Mouse (Mus musculus) forebrain, embryonic 12.5 days (tissue): Measurements from ENCODE around the gene Fam169a. TPM values are rescaled to one million over a fixed set of nuclear protein-coding genes. Genes with fewer than 3 reads are reported as not detected.
"Not testable (repeated sequence)": the region's sequence is repeated elsewhere in the genome, so short reads cannot be mapped to it uniquely, and the experiment has no call there.

ENCODE experiments used
- ATAC-seq: fragments of 200-750 bp; cut with Nextera tagmentation; 2 replicates; pipeline ENCODE4 v1.8.0; 2017; ENCODE audit warnings: moderate TSS enrichment; ENCODE audit not compliant: low FRiP score
- H3K27ac ChIP-seq: fragments of 300-500 bp; sonication (generic); 2 replicates; pipeline ENCODE4 v1.5.1; 2016; ENCODE audit warnings: mild to moderate bottlenecking
- H3K27me3 ChIP-seq: fragments of 300-500 bp; sonication (generic); 2 replicates; pipeline ENCODE4 v1.6.1; 2016; ENCODE audit warnings: mild to moderate bottlenecking
- H3K36me3 ChIP-seq: fragments of 300-500 bp; sonication (generic); replicated peaks from 2 replicates; pipeline ENCODE4 v1.6.1; 2016; ENCODE audit warnings: mild to moderate bottlenecking
- H3K4me1 ChIP-seq: fragments of 300-500 bp; sonication (generic); 2 replicates; pipeline ENCODE4 v1.6.1; 2016
- H3K4me2 ChIP-seq: fragments of 300-500 bp; sonication (generic); 2 replicates; pipeline ENCODE4 v1.6.1; 2016; ENCODE audit warnings: mild to moderate bottlenecking, moderate library complexity
- H3K4me3 ChIP-seq: fragments of 300-500 bp; sonication (generic); replicated peaks from 2 replicates; pipeline ENCODE4 v1.5.1; 2016; ENCODE audit warnings: mild to moderate bottlenecking
- H3K9ac ChIP-seq: fragments of 300-500 bp; sonication (generic); 2 replicates; pipeline ENCODE4 v1.6.1; 2016; ENCODE audit warnings: mild to moderate bottlenecking
- H3K9me3 ChIP-seq: fragments of 300-500 bp; sonication (generic); 2 replicates; pipeline ENCODE4 v1.6.1; 2016
- WGBS: fragments of 180-500 bp; shearing (Covaris S2); methylation state at CpG from one replicate; pipeline ENCODE4 v1.1.7; 2016; 5-methylcytosine and 5-hydroxymethylcytosine counted together
- polyA plus RNA-seq: library from polyadenylated mRNA; unstranded; fragments of >200 nt; fragmentation: Nextera tagmentation; extraction: Ambion mirVana; gene quantifications from 2 replicates; pipeline ENCODE4 v1.2.1, GENCODE M21; 2016

Fam169a gene
- polyA plus RNA-seq, 1 experiment from 2014 or later, result 12.3 TPM

- Histone ChIP-seq H3K4me2 (no peak overlapping the region), H3K4me1 (peaks cover 12% of the 10 kb centered on the region), H3K27me3 (peaks cover 14% of the 10 kb centered on the region), H3K27ac (no peak overlapping the region), H3K9ac (no peak overlapping the region), H3K9me3 (no peaks in the 10 kb centered on the region), H3K36me3 (no peaks in the 10 kb centered on the region), H3K4me3 (no peak overlapping the region)
- ATAC-seq, result no peak
- 88% methylated on average over 2 of the region's 2 CpGs for WGBS
Measured at GRCm38 (mm10) chr13:97063431-97063830, 3.7 kb upstream of the Fam169a start.

DNA sequence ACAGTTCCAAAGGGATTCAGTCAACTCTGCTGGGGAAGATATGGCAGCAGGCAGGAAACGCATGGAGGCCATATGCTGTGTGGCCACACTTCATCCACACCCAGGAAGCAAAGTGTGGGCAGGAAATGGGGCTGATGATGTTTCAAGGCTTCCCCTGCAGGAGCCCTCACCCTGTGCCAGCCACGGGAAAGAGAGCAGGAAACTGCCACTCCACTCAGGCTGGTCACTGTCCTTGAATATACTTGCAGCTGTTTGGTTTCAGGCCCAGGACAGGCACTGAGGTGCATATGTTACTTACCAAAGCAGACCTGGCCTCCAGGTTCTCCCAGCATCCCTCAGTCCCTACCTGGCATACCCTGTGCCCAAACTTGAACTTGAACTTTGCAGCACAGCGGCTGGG, 2.7 kb upstream of the Fam169a start:
- H3K9me3 ChIP-seq, result no peaks in the 10 kb centered on the region
- no peaks in the 10 kb centered on the region for H3K36me3 ChIP-seq
- H3K4me2 ChIP-seq, result no peak overlapping the region
- H3K9ac ChIP-seq, result no peak overlapping the region
- WGBS, result 66% methylated on average over 3 of the region's 3 CpGs
- peaks cover 20% of the 10 kb centered on the region for H3K27me3 ChIP-seq
- no peak for ATAC-seq
- no peak overlapping the region for H3K4me3 ChIP-seq
- peaks cover 12% of the 10 kb centered on the region for H3K4me1 ChIP-seq
- H3K27ac ChIP-seq, result no peak overlapping the region

DNA sequence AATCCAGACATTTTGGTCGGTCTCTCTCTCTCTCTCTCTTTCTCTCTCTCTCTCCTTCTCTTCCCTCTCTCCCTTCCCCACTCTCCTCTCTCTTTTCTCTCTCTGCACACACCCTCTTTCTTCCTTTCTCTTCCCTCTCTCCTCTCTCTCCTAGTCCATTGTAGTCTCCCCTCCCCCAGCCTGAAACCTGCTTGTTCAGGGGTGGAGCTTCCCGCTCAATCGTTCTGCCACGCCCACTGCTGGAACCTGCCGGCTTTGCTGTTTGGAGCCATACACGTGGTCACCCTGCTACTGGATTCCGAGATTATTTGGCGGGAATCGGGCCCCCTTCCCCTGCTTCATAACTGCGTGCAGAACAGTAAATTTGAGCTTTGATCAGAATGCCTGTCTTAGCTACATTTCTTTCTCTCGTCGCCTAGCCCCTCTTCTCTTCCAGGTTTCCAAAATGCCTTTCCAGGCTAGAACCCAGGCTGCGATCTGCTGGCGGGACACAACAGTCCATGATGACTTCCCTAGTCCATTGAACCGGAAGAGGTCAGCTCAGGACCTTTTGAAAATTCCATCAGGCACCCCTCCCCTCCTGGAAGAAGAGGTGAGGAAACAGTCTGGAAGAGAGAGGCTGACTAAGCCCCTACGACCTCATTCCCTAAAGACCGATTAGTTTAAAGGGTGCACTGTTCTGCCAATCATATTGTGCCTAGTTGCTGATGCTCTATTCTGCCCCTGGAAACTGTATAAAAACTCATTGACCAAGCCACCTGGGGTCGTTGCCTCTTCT, 2.1 kb upstream of the Fam169a start:
- not testable (repeated sequence) for H3K27ac ChIP-seq, ATAC-seq, H3K4me2 ChIP-seq, H3K9me3 ChIP-seq, H3K9ac ChIP-seq, H3K36me3 ChIP-seq, H3K4me3 ChIP-seq
- Histone ChIP-seq H3K27me3 (peaks cover 25% of the 10 kb centered on the region), H3K4me1 (peaks cover 12% of the 10 kb centered on the region)
- 46% methylated on average over 18 of the region's 18 CpGs for WGBS

- H3K9ac ChIP-seq, result no peak overlapping the region
- peaks cover 32% of the 10 kb centered on the region for H3K27me3 ChIP-seq
- no peak overlapping the region for H3K4me2 ChIP-seq
Measured at GRCm38 (mm10) chr13:97067691-97068090, 605 bp downstream of the Fam169a start.

GRCm38 (mm10) chr13:97068151-97068550, 1.1 kb downstream of the Fam169a start:
- H3K4me3 ChIP-seq, result no peak overlapping the region
- H3K4me1 ChIP-seq, result peaks cover 14% of the 10 kb centered on the region
- no peak for ATAC-seq
- H3K9ac ChIP-seq, result no peak overlapping the region
- peaks cover 32% of the 10 kb centered on the region for H3K27me3 ChIP-seq
- no peaks in the 10 kb centered on the region for H3K36me3 ChIP-seq
- 27% methylated on average over 8 of the region's 8 CpGs for WGBS
- H3K9me3 ChIP-seq, result no peaks in the 10 kb centered on the region
- H3K4me2 ChIP-seq, result no peak overlapping the region
- H3K27ac ChIP-seq, result no peak overlapping the region

More at GRCm38 (mm10) chr13:97067691-97068090, 605 bp downstream of the Fam169a start:
- WGBS, result 5% methylated on average over 6 of the region's 6 CpGs
- ATAC-seq, result no peak
- H3K4me3 ChIP-seq, result no peak overlapping the region
- H3K27ac ChIP-seq, result no peak overlapping the region
- H3K4me1 ChIP-seq, result peaks cover 12% of the 10 kb centered on the region
- no peaks in the 10 kb centered on the region for H3K36me3 ChIP-seq
- H3K9me3 ChIP-seq, result no peaks in the 10 kb centered on the region

DNA sequence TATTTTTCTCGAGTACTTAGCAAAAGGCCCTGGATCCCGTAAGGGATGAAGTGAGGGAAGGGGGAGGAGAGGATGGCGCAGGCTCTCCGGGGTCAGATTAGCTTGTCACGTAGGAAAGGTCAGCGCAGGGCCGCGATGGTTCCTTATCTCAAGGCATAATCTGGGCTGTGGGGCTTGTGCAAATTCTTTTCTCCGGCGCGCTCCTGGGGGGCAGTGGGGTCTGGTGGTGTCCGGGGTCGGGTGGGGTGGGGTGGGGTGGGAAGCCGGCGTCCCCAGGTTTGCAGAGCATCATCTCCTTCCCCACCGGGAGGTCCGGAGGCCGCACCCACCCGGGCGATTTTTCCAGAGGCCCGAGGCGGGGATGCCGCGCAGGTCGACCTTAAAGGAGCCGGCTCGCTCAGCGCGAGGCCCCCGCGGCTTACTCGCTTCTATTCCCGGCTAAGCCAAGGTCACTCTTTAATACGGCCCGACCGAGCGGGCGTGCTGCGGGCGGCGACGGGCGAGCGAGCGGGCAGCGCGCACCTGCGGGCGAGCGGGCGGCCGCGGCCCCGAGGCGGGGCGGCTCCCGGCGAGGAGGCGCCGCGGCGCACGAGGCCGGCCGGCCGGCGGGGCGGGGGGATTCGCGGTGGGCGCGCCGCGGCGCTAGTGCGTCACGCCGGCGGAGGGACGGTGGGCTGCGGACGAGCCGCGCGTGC, 4.0 kb downstream of the Fam169a start:
- Histone ChIP-seq H3K36me3 (no peaks in the 10 kb centered on the region), H3K9ac (peak overlapping the region; percentile 81), H3K27me3 (peaks cover 32% of the 10 kb centered on the region), H3K9me3 (no peaks in the 10 kb centered on the region), H3K4me2 (peak overlapping the region; percentile 93), H3K4me3 (peak overlapping the region; percentile 88), H3K4me1 (peaks cover 14% of the 10 kb centered on the region), H3K27ac (peak overlapping the region; percentile 73; the same call in 1 of the 2 replicates)
- under 1% methylated on average over 82 of the region's 85 CpGs for WGBS
- peak; percentile 75 for ATAC-seq

GRCm38 (mm10) chr13:97071626-97072241, 4.6 kb downstream of the Fam169a start:
- Histone ChIP-seq H3K36me3 (no peaks in the 10 kb centered on the region), H3K27ac (peak overlapping the region; percentile 73; the same call in 1 of the 2 replicates), H3K9ac (peak overlapping the region; percentile 81), H3K4me1 (peaks cover 13% of the 10 kb centered on the region), H3K9me3 (no peaks in the 10 kb centered on the region), H3K4me2 (peak overlapping the region; percentile 93), H3K4me3 (peak overlapping the region; percentile 88), H3K27me3 (peaks cover 30% of the 10 kb centered on the region)
- peak; percentile 85 for ATAC-seq
- WGBS, result under 1% methylated on average over 65 of the region's 76 CpGs

GRCm38 (mm10) chr13:97073497-97073896, 6.4 kb downstream of the Fam169a start:
- no peak for ATAC-seq
- Histone ChIP-seq H3K27ac (no peak overlapping the region), H3K9ac (no peak overlapping the region), H3K4me1 (0 out of 2 replicates have a peak, but pooled peaks cover 3% of the 10 kb centered on the region), H3K36me3 (no peaks in the 10 kb centered on the region), H3K9me3 (no peaks in the 10 kb centered on the region), H3K27me3 (peaks cover 18% of the 10 kb centered on the region), H3K4me2 (no peak overlapping the region), H3K4me3 (no peak overlapping the region)
- WGBS, result 43% methylated on average over 1 of the region's 1 CpGs

DNA sequence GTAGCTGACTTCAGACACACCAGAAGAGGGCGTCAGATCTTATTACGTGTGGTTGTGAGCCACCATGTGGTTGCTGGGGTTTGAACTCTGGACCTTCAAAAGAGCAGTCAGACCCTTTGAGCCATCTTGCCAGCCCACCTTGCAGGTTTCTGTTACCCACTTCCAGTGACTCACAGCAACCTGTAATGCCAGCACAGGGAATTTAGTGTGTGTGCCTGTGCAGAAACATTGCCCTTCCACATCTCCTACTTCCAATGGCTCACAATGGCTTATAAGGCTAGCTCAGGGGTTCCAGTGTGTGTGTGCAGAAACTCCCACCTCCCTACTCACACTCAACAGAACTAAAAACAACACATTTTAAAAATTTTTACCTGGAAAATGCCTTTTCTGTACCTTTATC, 10.5 kb downstream of the Fam169a start:
- no peaks in the 10 kb centered on the region for H3K27me3 ChIP-seq
- no peak for ATAC-seq
- 0 out of 2 replicates have a peak, but pooled peaks cover 3% of the 10 kb centered on the region for H3K4me1 ChIP-seq
- H3K4me3 ChIP-seq, result no peak overlapping the region
- no peak overlapping the region for H3K27ac ChIP-seq
- H3K9ac ChIP-seq, result no peak overlapping the region
- H3K36me3 ChIP-seq, result no peaks in the 10 kb centered on the region
- no peak overlapping the region for H3K4me2 ChIP-seq
- H3K9me3 ChIP-seq, result no peaks in the 10 kb centered on the region
- WGBS, result 94% methylated on average over 2 of the region's 2 CpGs

DNA sequence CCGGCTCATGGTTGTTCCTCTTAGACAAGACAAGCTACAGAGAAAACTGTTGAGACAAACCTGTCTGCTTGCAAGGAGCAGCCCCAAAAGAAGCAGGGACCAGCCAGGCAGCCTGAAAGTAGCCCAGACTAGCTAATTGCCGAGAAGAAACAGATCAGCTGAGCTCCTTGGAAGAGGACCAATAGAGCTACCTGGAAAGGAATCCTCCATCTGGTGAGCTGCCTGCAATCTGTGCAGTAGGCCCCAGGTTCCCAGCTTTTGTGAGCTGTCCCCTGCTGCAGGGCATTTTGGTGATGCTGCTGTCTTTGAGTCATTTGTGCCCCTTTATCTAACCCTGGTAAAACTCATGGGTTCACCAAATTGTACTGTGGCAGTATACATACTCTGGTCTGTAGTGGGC, 13.1 kb downstream of the Fam169a start:
- no peaks in the 10 kb centered on the region for H3K36me3 ChIP-seq
- H3K9ac ChIP-seq, result no peak overlapping the region
- H3K4me3 ChIP-seq, result no peak overlapping the region
- H3K4me2 ChIP-seq, result no peak overlapping the region
- H3K9me3 ChIP-seq, result no peaks in the 10 kb centered on the region
- ATAC-seq, result no peak
- 79% methylated on average over 2 of the region's 2 CpGs for WGBS
- H3K27me3 ChIP-seq, result no peaks in the 10 kb centered on the region
- no peak overlapping the region for H3K27ac ChIP-seq
- H3K4me1 ChIP-seq, result no peaks in the 10 kb centered on the region

- H3K27me3 ChIP-seq, result no peaks in the 10 kb centered on the region
- H3K4me2 ChIP-seq, result no peak overlapping the region
- H3K27ac ChIP-seq, result no peak overlapping the region
- whole genome bisulfite sequencing, result 89% methylated on average over 3 of the region's 3 CpGs
- no peaks in the 10 kb centered on the region for H3K4me1 ChIP-seq
- H3K4me3 ChIP-seq, result no peak overlapping the region
- H3K9me3 ChIP-seq, result no peaks in the 10 kb centered on the region
- no peak overlapping the region for H3K9ac ChIP-seq
- no peak for ATAC-seq
- H3K36me3 ChIP-seq, result no peaks in the 10 kb centered on the region
Measured at GRCm38 (mm10) chr13:97080615-97081014, 13.5 kb downstream of the Fam169a start.

- 94% methylated on average over 7 of the region's 7 CpGs for WGBS
- no peaks in the 10 kb centered on the region for H3K36me3 ChIP-seq
- H3K4me2 ChIP-seq, result no peak overlapping the region
- no peaks in the 10 kb centered on the region for H3K4me1 ChIP-seq
- no peaks in the 10 kb centered on the region for H3K9me3 ChIP-seq
- H3K4me3 ChIP-seq, result no peak overlapping the region
- ATAC-seq, result no peak
- no peaks in the 10 kb centered on the region for H3K27me3 ChIP-seq
- no peak overlapping the region for H3K27ac ChIP-seq
- no peak overlapping the region for H3K9ac ChIP-seq
Measured at GRCm38 (mm10) chr13:97082432-97082831, 15.3 kb downstream of the Fam169a start.
